Mouse (Mus musculus) frontal cortex, adult 2 months (tissue): ENCODE measurements at regions not wholly inside any gene's neighbourhood (a gene's known extent, or its start where the extent isn't known, plus 50 kb on each side); places are given as distances from the start of the nearest gene placed in this dataset.
A peak's percentile ranks its signal among the peaks of the same experiment; 100 is the strongest.

Experiments used
- DNase-seq, 2 experiments: peaks; one replicate each; pipeline ENCODE4 v3.0.0; 2022; ENCODE audit warnings: low spot score in 1 of 2; ENCODE audit errors: extremely low spot score in 1 of 2

- DNase-seq: no peak
Measured at GRCm38 (mm10) chr2:145003509-145003908, 164.0 kb upstream of the Slc24a3 start.

DNA sequence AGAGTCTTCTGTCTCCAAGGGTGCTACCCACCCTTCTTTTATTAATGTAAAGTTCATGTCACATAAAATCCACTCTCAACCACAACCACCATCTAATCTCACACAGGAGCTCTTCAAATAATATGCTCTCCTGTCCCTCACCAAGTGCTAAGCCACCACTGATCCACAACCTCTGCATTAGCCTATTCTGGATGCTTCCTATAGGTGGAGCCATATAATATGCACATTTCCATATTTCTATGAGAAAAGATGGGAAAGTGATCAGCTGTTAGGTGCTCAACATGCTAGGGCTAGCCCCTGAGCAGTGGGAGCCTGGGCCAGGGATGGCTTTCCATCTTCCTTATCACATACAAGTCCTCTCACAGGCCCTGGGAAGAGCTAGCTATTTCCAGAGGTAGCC lies 156.9 kb upstream of the Slc24a3 start:
- no peak for DNase-seq

DNA sequence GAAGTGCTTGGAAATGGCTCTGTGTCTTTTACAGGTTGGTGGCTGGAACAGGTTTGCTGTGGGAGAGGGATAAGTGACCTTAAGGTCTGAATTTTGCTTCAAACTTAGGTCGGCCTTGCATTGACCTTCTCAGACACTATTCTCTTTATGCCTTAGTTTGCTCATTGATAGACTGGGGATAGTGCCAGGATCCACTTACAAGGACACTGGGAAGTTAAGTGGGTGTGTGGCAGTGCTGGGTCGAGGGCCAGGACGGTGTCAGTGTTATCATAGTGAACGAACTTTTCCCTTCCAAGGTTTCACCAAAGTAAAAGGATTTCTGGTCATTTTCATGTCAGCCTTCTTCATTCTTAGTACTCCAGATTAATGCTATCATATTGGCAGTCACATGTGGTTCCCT lies 156.3 kb upstream of the Slc24a3 start:
- no peak for DNase-seq

DNA sequence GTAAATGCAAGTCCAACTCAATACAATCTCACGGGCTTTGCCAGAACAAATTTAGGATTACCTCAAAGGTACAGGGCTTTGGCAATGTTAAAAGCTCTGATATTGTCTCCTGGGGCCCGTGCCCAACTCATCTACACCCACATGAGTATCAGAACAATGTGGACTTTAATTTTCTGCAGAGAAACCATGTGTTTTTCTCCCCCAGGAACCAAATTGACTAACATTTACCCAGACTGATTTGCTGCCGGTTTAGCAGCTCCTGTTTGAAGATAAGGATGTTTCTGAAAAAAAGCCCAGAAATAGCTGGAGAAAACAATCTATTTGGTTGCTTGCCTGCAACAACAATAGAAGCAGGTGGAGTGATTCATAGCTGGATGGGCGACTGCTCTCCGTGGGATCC lies 151.6 kb upstream of the Slc24a3 start:
- no peak for DNase-seq

DNA sequence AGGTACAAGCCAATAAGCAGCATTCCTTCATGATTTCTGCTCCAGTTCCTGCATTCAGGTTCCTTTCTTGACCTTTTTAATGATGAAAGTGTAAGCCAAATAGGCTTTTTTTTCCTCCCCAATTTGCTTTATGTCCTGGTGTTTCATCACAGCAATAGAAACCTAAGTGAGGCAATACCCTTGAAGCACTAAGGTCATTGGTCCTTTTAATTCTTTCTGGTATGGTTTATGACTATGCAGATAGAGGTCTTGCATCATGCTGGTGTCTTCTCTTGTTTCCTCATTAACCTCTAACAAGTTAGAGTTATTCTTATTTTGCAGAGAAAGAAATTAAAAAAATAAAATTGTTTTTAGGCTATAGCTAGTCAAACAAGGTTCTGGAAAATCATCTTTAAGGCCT lies 150.6 kb upstream of the Slc24a3 start:
- no peak for DNase-seq

- no peak for DNase-seq
Measured at GRCm38 (mm10) chr2:145017625-145018167, 149.9 kb upstream of the Slc24a3 start.

DNA sequence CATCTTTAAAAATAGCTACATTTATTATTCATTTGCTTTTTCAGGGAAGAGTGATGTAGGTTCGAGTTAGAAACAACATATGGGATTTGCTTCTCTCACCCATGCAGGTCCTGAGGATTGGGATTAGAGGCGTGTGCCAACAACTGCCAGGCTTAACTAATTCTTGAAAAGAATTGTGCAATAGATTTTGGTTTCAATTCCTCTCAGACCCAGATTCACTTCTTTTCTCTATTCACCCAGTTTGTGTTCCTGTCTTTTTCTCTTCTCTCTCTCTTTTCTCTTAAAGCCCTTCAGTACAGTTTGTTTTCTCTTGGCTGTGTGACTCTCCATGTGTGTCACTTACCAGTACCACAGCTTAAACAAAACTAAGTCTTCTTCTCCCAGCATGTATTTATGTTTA lies 119.8 kb upstream of the Slc24a3 start:
- DNase-seq: no peak

DNA sequence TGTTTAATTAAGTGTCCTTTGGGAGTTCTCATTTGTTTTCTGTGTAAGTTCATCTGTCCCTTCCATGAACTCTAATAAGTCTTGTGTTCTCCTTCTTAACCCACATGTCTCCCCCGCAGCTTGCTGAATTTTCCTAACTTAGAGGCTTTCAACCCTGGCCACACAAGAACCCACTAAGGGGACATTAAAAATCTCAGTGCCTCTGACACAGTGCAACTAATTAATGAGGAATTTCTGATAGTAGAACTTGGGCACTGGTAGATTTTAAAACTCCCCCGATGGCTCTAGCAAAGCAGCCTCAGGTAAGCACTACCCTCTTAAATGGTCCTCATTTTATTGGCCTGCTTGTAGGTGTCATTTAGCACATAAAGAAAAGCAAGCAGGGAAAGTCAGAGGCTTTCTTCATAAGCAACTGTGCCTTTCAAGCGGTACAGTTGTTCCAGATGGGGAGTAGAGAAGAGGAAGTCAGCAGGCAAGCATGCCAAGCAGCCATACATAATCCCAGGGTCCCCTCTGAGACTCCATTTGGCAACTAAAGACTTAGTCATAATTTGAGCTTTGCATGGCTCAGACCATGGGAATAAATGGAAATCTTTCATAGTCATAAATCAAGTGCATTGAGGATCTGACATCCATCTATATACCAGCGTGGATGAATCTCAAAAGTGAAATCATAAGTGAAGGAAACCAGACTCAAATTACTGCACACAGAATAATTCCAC lies 117.7 kb upstream of the Slc24a3 start:
- no peak for DNase-seq

GRCm38 (mm10) chr2:145052405-145052804 lies 115.1 kb upstream of the Slc24a3 start:
- DNase-seq: no peak

- peak; percentile 16 to 30 for DNase-seq
Measured at GRCm38 (mm10) chr2:145056219-145056618, 111.3 kb upstream of the Slc24a3 start.

- no peak for DNase-seq
Measured at GRCm38 (mm10) chr2:145056762-145057161, 110.8 kb upstream of the Slc24a3 start.

DNA sequence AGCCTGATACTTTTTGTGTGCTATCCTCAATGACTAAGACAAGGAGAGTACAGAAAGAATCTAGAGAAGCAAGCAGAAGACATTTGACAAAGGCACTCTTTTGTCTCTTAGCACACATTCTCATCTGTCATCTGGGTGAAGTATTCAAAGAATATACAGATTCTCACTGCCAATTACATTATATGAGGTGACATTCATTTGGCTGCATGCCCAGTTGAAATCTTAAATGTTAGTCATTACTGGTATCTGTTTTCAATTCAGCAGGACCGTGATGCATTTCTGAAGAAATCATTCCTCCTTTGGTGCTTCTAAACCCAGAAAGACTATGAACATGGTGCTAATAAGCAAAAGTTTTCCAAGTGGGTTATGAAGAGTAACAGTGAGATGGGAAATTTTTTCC lies 97.6 kb upstream of the Slc24a3 start:
- no peak for DNase-seq

DNA sequence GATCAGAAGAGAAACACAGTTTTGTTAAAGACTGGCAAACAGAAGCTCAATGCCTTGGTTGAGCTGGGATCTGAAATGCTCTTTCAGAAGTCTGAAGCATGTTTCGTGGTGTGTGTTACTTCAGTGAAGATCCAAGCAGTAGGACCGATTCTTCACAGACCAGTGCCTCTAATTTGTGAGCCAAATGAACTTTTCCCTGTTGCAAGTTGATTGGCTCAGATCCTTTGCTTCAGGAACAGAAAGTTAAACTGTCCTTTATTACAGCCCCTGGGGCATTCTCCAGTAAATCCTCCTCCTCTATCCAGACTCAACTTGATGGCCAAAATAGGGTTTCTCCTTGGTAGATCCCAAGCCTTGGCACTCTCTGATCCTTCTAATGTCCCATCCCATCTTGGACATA lies 85.6 kb upstream of the Slc24a3 start:
- no peak for DNase-seq

DNA sequence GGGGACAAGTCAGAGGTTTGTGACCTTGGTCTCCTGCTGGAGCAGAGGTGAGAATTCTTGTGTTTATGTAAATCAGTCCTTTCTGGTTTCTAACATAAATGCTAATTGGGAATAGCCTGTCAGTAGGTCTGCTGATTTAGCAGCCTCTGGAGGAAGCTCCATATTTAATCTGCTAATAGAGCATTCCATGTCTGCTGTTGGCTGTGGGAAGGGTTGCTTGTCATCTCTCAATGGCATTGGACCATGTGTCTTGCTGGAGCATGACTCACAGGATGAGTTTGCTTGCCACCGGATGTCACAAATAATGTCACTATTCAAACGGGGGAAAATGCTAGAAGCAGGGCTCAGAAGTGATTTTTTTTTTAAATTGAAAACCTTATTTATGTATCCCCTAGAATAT lies 82.9 kb upstream of the Slc24a3 start:
- DNase-seq: no peak

- DNase-seq: no peak
Measured at GRCm38 (mm10) chr2:145086118-145086517, 81.4 kb upstream of the Slc24a3 start.

DNA sequence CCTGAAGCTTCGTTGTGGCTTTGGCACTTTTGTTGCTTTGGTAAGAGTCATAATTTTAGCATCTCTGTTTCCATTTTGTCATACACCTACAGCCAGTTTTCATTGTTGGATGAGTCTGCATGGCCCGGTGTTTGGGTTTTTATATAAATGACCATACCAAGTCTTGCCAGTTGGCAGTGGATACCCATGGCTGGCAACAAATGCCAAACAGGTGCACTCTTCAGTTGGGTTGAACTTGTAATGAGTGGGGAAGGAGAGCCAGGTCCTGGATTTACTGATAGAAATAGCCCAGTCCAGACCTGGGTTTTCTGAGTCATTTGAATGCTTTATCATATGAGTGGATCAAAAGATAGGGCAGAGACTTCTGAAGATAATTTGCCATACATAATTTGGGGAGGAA lies 64.3 kb upstream of the Slc24a3 start:
- DNase-seq: no peak

- DNase-seq: no peak
Measured at GRCm38 (mm10) chr2:145111615-145112014, 55.9 kb upstream of the Slc24a3 start.

DNA sequence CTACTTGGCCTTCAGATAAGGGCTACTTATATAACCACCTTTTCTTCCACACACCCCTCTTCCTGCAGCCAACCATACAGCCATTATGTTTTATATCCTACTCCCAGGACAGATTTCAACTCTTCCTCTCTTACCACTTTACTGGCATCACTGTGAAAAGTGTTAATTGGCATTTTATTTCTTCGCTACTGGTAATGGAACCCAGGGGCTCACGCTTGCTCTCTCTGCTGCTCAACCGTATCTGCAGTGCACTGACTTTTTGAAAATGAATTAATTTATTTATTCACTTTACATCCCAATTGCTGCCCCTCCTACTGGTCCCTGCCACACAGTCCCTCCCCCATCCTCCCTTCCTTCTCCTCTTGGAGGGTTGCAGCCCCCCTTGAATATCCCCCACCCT lies 52.5 kb upstream of the Slc24a3 start:
- DNase-seq: no peak
